Mouse (Mus musculus): Measurements from ENCODE around the gene Rara.
"Not testable (repeated sequence)": the region's sequence is repeated elsewhere in the genome, so short reads cannot be mapped to it uniquely, and the experiment has no call there.

Gene Rara

DNA sequence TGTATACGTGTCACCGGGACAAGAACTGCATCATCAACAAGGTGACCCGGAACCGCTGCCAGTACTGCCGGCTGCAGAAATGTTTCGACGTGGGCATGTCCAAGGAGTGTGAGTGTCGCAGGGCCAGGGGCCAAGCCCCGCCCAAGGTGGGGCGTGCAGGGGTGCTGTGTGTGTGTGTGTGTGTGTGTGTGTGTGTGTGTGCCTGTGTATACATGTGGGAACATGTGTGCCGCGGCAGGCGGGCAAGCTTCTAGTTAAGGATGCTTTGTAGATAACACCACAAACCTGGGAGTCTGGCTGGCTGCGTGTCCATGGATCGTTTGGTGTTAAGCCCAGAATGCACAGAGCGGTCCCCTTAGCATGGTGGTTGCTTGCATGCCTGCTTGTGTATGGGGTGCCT lies 40.5 kb downstream of the Rara start:
- no peak for DNase-seq (ENCODE audit: low spot score in 2 of 2)

DNA sequence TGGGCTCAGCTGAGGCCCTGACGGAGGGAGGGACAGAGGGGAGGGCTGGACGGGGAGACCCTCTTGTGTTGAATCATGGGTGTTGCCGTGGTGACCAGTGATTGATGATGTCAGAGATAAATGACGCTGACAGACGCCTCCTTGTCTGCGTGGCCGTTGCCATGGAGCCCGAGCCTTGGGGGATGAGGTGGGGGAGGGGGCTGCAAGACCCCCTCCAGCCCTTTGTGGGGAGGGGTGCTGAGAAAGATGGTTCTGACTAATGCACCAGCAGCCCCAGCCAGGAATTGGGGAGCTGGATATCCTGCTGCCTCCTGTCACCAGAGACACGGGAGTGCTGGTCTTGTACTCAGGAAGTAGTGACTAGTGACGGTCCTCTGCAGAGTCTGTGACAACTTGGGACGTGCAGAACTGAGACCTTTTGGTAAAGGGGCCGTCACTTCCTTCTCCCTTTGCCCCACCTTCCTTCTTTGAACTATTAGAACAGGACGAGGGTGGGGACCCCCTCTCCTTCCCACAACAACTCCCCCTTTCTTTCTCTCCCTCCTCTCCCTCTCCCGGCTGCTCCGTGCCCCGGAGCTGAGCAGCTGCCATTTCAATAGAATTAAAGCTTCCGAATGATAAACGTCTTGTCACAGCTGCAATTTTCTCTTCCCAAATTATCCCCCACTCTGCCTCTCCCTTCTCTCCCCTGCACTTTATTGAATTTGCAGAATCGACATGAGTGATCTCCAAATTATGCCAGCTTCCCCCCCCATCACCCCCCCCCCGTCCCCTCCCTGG lies 41.3 kb downstream of the Rara start:
- DNase-seq (ENCODE audit: low spot score in 2 of 2), result peak in 1 of 2 experiments; percentile 68

DNA sequence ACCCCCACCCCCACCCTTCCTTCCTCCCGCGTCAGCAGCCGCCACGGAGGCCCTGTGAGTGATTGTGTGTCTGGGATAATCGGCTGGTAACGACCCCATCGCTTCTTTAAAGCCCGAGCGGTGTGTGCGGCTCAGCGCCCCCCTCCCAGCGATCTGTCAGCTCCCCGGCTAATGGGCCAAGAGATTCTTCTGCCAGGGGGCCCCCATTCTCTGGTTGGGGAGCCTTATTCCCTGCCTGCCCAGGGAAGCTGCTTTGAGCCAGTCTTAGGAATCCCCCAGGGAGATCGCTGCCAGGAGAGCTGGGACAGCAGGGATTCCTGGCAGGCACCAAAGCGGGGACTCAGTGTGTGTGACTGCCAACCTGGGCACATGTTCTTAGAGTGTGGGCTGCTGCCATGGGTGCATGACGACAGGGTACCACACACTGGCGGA lies 41.9 kb downstream of the Rara start:
- peak; percentile 90 to 93 for DNase-seq (ENCODE audit: low spot score in 2 of 2)

DNA sequence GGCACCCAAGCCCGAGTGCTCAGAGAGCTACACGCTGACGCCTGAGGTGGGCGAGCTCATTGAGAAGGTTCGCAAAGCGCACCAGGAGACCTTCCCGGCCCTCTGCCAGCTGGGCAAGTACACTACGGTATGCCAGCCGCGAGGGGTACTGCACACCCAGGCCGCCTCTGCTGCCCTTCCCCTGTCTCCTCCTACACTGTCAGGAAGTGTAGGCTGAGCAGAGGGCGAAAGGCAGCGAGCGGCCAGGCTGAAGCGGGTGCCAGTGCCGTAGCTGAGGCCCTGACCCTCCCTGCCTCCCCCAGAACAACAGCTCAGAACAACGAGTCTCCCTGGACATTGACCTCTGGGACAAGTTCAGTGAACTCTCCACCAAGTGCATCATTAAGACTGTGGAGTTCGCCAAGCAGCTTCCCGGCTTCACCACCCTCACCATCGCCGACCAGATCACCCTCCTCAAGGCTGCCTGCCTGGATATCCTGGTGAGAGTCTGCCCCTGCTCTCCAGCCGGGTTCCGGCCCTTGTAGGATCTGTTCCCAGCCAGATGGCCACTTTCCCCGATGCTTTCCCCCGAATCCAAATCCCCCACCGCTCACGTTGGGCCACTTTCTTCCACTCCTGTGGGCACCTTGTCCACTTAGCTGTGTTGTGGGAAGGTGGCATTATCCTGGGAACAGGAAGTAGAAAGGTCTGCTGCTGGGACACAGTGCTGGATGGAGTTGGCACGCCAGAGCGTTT lies 42.7 kb downstream of the Rara start:
- DNase-seq (ENCODE audit: low spot score in 2 of 2), result peak; percentile 63 to 65

DNA sequence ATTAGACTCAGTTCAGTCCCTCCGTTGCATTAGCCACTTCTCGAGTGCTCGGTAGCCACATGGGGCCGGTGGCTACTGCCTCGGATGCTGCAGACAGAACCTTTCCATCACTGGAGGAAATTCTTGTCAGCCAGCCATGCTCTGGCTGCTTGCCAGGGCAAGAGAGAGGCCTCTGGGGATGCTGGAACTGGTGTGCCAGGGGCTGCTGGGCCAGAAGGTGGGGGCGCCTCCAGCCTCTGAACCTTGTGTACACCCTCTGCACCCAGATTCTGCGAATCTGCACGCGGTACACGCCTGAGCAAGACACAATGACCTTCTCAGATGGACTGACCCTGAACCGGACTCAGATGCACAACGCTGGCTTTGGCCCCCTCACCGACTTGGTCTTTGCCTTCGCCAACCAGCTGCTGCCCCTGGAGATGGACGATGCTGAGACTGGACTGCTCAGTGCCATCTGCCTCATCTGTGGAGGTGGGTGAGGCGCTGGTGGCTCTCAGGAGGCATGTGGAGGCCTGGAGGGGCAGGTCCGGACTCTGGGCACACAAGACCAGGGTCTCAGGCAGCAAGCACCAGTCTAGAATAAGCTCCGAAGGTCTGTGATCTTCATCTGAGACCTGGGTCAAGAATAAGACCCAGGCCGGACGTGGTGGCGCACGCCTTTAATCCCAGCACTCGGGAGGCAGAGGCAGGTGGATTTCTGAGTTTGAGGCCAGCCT lies 43.9 kb downstream of the Rara start:
- peak; percentile 81 to 86 for DNase-seq (ENCODE audit: low spot score in 2 of 2)

DNA sequence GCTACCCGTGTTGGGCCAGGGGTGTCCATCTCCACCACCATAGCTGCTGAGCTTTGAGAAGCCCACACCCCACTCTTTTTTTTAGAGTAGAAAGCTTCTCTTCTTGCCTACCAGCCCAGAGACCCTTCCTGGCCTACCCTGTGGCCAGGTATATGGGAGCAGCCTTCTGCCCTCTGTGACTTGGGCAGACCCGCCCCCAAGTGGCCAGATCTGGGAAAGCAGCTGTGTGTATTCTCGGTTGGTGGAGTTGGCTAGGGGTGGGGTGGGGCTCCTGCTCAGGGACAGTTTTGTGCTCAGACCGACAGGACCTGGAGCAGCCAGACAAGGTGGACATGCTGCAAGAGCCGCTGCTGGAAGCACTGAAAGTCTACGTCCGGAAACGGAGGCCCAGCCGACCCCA lies 44.6 kb downstream of the Rara start:
- DNase-seq (ENCODE audit: low spot score in 2 of 2), result peak; percentile 80 to 84

DNA sequence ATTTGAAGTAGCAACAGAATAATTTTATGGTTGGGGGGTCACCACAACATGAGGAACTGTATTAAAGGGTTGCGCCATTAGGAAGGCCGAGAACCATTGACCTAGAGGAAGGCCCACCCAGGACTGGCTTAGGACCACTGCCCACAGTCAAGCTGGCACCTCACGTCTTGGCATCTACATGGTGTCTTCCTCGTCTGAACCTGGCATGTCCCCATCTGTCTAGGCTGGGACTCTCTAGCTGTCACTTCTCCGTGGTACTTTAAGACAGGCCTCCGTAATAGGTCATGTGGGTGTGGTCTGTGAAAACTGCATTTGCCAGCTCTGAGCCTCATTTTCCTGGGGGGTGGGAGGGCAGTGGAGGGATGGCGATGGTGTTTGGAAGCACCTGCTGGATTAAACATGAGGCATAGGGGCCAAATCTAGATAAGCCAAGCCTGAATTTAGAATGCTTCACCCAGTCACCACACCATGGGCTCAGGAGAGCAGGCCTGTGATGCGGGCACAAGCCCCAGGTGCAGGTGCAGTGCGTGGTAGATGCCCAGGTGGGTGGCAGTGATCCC lies 45.3 kb downstream of the Rara start:
- peak; percentile 19 to 39 for DNase-seq (ENCODE audit: low spot score in 2 of 2)

DNA sequence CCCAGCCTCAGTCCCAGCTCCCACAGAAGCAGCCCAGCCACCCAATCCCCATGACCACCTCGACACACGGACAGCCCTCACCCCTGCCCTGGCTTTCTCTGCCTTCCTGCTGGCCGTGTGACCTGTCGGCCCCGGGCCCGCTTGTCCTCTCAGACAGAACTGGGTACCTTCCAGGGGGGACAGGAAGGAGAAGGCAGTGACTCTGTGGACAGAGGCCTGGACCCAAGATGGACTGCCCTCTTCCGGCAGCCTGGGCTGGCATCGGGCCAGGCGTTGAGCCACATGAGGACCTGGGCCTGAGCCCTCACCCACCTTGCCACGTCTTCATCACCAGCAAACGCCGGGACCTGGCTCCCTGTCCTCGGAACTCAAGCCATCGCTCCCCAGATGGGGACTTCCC lies 46.0 kb downstream of the Rara start:
- DNase-seq (ENCODE audit: low spot score in 2 of 2), result peak; percentile 36 to 54

DNA sequence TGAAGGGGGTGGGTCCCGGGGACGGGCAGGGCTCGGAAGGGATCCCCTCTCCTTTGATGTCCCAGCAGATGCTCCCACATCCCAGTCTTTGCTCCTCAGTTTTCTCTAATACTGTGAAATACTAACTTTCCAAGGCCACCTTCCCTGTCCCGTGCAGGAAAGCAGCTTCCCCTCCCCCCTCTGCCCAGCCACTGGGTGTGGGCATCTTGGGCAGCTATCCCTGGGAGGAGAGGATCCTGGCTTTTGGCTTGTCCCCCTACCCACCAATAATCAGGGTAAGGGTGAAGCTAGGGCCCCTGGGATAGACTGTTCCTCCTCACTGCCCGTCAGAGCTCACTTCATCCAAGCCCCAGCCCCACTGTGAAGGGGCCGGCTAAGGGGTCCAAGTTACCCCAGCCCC lies 46.6 kb downstream of the Rara start:
- DNase-seq (ENCODE audit: low spot score in 2 of 2), result no peak

DNA sequence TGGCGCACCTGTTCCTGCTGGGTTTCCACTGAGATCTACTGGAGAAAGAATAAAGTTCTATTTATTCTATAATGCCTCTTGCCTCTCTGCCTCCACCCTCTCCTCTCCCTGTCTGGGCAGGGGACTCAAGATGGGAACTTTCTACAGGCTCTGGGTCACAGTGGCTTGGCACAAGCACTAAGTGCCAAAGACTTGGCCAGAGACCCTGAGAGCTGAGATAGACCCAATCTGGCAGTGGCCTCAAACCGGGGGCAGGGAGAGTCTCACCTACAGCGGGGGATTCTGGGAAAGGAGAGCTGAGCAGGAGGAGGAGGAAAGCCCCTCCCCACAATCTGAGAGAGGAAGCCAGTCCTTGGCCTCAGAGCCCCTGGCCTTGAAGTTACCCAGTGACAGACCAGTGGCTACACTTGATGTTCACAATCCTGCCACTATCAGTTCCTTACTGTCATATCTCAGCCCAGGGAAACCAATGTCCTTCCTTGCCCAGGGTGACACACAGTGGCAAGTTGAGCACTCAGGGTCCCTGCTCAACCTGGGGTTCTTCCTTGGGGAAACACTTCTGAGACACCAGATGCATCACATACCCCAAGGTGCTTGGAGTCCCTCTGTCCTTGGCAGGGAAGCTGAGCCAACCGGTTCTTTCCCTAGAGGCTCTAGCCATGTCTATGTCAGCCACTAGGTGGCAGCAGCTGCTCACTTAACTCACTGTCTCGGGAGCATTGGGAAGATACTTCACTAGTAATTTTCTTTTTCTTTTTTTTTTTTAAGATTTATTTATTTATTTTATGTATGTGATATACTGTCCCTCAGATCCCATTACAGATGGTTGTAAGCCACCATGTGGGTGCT lies 47.5 kb downstream of the Rara start:
- DNase-seq (ENCODE audit: low spot score in 2 of 2), result peak; percentile 84 to 90

DNA sequence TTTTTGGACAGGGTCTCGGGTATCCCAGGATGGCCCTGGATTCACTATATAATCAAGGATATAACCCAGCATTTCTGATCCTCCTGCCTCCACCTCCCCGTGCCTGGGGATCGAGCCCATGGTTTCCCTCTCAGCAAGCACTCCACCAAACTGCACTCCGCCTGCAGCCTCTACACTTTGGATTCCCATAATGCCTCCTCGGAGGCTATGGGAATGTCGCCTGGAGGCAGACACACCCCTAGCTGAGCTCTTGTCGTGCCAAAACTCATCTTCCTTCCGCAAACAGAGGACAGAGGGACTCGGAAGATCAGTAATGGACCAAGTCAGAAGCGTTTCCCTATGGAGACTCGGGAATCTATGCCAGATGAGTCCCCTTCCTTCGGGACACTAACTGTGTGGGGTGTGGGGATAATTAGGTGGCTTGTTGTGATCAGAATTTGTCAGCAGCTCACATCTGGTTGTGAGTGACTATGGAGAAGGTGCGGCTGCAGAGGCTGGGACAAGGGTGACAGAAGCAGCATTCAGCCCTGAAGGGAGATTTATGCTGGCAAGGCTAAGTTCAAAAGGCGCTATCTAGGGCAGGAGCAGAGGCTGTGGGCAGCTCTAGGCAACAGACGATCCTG lies 51.0 kb downstream of the Rara start:
- DNase-seq (ENCODE audit: low spot score in 2 of 2), result no peak

DNA sequence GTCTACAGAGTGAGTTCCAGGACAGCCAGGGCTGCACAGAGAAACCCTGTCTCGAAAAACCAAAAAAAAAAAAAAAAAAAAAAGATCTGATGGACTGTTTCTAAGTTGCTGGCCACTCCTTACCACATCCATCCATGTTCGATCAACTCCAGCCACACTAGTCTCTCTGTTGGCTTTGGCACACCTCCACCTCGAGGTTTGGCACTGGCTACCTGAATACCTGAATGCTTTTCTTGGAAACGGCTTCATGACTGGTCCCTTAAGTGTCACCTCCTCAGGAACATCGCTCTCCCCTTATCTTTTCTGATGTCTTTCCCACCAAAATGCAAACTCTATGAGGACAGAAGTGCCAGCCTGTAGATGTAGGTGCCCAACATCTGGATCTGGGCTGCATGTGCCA lies 51.7 kb downstream of the Rara start:
- no peak for DNase-seq (ENCODE audit: low spot score in 2 of 2)

DNA sequence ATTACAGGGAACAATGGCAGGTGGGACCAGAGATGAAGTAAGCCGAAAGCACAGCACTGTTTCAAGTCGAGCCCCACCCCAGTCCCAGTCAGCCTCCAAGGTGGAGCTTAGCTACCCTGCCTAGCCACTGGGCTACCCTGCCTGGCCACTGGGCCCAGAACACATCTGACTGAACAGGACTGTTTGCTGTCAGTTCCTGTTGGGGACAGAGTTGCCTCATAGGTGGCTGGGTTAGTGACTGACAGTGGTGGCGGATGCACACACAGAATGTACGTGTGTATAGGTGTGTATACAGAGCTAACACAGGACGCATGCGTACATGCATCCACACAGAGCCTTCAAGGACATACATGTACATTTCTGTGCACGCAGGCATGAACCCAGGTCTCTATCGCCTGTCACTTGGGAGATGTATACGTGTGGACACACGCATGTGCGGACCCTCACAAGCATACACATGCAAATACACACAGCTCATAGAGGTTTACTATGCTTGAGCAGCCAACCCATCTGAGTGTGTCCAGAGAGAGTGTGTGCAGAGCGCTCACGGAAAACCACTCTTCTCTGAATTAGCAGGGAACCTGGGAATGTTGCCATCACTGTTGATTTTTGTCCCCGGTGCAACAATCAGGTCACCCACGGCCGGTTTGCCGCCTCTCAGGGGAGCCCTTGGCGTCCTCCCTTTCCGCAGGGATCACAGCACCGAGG lies 53.8 kb downstream of the Rara start:
- DNase-seq (ENCODE audit: low spot score in 2 of 2), result no peak

DNA sequence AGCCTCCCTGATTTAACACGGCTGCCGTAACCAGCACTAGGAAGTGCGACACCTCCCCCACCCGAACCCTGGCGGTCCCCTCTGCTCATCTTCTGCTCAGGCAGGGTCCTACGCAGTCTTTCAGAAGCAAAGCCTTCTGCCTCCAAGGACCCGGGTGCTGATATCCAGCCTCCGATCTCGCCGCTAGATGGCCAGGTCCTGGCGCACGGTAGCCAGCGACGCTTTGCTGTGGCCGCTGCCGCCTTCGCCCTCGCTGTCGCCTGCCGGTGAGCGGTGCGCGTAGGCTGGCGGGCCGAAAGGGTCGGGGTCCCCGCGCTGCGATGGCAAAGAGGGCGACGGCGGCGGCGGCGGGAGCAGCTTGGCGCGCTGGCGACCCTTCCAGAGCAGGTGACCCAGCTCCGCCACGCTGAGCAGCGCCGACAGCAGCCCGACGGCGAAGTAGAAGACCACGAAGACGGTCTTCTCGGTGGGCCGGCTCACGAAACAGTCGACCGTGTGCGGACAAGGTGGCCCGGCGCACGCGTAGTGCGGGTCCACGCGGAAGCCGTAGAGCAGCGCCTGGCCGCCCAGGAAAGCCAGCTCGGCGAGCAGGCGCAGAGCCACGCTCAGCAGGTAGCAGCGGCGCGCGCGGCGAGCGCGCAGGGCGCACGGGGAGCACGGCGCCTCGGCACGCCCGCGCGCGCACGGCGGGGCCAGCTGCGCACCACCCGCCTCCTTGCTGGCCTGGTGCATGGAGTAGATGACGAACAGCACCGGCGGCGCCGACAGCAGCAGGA lies 54.6 kb downstream of the Rara start:
- peak; percentile 79 to 82 for DNase-seq (ENCODE audit: low spot score in 2 of 2)

DNA sequence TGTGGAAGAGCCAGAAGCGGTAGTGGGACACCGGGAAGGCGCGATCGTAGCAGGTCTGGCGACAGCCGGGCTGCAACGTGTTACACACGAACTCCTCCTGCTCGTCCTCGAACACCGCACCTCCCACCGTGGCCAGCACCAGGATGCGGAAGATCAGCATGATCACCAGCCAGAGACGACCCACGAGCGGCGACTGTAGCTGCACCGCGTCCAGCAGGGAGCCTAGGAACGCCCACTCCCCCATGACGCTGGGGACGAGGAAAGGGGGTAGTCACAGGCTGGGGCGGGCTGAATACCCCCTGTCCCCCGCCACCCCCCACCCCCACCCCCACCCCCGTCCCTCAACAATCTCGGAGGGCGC lies 55.1 kb downstream of the Rara start, which contains the start of gene Gjd3:
TSS of gene Gjd3 (minus strand) at position 244 of the 361 bp plus-strand sequence.
- DNase-seq (ENCODE audit: low spot score in 2 of 2), result no peak

DNA sequence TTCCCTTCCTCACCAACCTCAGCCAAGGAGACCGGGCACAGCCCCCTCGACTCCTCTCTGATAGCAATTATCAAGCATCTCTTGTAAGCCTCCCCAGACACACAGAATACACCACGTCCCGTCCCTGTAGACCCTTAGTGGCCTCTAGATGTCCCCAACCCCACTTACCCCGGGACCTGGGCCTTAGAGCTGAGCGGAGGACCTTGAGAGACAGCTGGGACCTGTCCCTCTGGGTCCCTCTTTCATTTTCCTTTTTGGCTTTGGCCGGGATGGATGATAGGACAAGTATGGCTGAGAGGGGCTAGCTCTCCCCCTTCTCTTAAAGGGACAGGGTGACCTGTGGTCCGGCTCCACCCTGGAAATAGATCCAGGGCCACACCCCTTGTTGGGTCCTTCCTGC lies 55.9 kb downstream of the Rara start:
- DNase-seq (ENCODE audit: low spot score in 2 of 2), result no peak

DNA sequence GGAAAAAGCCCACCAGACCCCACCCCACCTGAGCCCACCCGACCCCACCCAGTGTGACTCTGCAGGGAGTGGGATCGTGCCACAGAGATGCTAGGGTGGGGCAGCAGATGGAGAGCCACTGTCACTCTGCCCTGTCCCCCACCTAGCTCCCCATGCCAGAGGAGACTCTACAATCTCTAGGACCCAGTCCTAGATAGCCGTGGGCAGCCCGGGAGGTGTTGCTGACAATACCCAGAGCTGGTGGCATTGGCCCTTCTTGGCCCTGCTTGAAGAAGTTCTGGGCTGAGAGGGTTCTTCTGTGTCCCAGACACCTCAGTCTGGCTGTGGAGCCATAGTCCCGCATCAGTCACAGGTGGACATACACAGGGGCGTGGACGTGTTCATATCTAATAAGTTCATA lies 57.9 kb downstream of the Rara start:
- no peak for DNase-seq (ENCODE audit: low spot score in 2 of 2)

DNA sequence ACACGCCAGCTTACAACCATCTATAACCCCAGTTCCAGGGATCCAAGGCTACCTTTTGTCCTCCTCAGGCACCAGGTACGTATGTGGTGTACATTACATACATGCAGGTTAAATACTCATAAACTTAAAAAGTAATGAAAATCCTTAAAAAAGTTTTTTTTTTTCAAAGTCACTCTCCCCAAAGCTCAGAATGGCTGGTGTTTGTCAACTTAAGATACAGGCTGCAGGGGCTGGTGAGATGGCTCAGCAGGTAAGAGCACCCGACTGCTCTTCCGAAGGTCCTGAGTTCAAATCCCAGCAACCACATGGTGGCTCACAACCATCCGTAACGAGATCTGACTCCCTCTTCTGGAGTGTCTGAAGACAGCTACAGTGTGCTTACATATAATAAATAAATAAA lies 60.6 kb downstream of the Rara start:
- DNase-seq (ENCODE audit: low spot score in 2 of 2), result not testable (repeated sequence)

DNA sequence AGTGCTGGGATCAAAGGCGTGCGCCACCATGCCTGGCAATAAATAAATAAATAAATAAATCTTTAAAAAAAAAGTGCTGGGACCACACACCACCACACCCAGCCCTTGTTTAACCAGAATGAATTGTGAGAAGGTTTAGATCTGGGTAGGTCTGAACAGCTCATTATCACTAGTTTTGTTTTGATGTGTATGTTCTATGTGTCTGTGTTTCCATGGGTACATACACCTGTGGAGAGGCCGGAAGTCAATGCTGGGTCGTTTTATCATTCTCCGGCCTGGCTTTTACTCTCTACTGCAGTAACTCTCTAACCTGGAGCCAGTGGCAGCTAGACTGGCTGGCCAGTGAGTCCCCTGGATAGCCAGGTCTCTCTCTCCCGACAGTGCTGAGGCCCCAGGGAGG lies 63.2 kb downstream of the Rara start:
- DNase-seq (ENCODE audit: low spot score in 2 of 2), result no peak
